Mouse (Mus musculus): ENCODE measurements at regions not wholly inside any gene's neighbourhood (a gene's known extent, or its start where the extent isn't known, plus 50 kb on each side); places are given as distances from the start of the nearest gene placed in this dataset.

DNA sequence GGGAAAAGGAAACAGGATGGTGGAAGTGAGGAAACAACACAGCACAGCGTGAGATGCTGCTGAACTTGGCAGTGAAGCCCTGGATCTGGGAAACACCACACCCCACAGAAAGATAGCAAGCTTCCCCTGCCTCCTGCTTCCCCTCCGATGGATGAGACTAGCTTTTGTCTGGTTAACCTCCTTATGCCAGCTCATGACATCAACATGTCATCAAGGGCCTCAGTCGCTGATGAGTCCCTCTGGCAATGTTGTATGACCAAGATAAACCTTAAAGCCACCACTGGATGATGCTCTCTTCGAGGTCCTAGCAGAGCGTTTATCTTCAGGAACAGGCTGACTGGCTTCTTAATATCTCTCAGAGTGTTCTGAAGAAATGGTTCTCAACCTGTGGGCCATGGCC lies 388.1 kb downstream of the Cd83 start:
- ATAC-seq (replicated peaks in 1 of 2; ENCODE audit: insufficient read depth in 1 of 2, low FRiP score in 2 of 2, low TSS enrichment in 1 of 2, low read depth in 1 of 2, poor library complexity in 2 of 2, severe bottlenecking in 2 of 2): no peak

DNA sequence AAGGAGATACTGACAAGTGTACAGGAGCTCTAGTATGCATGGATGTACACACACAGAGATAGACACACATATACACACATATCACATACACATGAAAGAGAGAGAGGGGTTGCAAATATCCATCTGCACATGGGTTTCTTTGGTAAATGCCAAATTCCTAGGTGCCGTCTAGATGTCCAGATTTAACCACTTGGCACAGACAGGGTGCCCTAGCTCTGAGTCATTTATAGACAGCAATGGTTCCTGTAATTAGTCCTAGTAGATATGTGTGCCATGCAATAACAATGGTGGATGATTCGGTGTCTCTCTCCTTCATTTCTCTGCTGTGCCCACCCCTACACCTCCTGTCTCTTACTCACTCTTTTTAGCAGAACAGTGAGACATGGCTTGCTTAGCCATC lies 389.7 kb downstream of the Cd83 start:
- ATAC-seq (replicated peaks in 1 of 2; ENCODE audit: insufficient read depth in 1 of 2, low FRiP score in 2 of 2, low TSS enrichment in 1 of 2, low read depth in 1 of 2, poor library complexity in 2 of 2, severe bottlenecking in 2 of 2): no peak

DNA sequence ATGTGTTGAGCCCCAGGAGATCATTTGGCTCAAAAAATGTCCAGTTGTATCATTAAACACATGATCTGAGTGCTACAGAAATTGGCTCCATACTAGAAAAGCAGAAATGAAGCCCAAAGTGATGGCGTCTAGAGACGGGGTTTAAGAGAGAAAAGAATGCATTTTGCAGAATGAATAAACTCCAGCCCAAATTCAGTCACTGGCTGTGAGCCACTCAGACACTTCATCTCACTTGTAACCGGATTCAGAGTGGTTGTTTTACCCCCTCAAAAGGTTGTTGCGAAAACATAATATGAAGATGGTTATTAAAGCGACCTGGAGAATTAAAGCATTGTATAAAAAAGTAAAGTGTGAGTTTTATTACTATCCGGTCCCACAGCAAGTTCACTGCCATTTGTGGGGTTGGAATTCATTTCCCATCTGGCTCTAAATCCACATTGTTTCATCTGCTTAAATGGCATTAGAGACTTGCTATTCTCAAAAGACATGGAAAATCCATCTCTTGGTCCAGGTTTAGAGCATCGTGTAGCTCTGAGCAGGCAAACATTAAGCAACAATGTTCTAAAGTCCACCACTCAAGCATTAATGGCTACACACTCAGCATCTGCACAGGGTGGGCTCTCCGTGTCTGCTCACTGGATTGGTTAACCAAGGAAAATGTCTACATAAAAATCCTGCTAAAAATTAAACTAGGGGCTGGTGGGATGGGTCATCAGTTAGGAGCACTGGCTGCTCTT lies 390.9 kb downstream of the Cd83 start:
- no peak for ATAC-seq (replicated peaks in 1 of 2; ENCODE audit: insufficient read depth in 1 of 2, low FRiP score in 2 of 2, low TSS enrichment in 1 of 2, low read depth in 1 of 2, poor library complexity in 2 of 2, severe bottlenecking in 2 of 2)

DNA sequence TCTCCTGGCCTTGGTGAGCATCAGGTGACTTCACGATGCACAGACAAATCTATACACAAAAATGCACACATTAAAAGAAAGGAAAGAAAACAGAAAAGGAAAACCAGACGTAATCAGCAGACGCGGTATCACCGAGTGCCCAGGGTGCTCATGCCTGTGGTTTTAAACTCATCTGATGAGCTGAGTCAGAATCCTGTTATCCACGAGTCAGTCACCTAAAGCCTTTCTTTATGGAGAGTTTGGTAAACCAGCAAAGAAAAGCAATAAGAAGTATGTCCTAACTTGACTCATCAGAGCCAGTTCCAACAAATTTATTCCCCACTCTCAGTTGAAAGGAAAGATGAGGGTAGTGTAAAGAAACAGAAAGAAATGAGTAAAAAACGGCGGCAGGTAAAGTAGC lies 391.5 kb downstream of the Cd83 start:
- no peak for ATAC-seq (replicated peaks in 1 of 2; ENCODE audit: insufficient read depth in 1 of 2, low FRiP score in 2 of 2, low TSS enrichment in 1 of 2, low read depth in 1 of 2, poor library complexity in 2 of 2, severe bottlenecking in 2 of 2)

DNA sequence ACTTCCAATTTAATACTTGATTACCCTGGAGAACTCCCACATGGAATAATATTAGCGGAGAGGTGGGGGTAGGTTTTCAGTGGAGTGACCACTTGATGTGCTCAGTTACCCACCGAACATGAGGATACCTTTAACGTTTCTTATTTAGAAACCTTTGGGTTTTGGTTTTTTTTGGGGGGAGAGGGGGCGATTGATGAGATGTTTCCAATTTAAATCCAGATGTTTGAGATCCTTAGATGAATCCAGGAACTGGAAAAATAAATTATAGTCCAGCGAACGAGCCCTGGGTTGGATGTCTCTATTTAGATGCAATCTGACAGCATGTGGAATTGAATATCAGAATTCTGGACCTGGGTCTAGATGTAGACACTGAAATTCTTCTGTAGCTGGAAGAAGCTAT lies 393.4 kb downstream of the Cd83 start:
- no peak for ATAC-seq (replicated peaks in 1 of 2; ENCODE audit: insufficient read depth in 1 of 2, low FRiP score in 2 of 2, low TSS enrichment in 1 of 2, low read depth in 1 of 2, poor library complexity in 2 of 2, severe bottlenecking in 2 of 2)

DNA sequence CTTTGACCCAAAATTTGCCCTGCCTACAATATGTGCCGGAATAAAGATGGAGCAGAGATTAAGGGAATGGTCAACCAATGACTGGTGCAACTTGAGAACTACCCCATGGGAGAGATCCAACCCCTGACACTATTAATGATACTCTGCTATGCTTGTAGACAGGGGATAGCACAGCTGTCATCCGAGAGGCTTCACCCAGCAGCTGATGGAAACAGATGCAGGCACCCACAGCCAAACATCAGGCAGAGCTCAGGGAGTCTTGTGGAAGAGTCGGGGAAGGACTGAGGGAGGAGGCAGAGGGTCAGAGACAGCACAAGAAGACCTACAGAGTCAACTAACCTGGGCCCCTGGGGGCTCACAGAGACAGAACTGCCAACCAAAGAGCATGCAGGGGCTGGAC lies 395.8 kb downstream of the Cd83 start:
- no peak for ATAC-seq (replicated peaks in 1 of 2; ENCODE audit: insufficient read depth in 1 of 2, low FRiP score in 2 of 2, low TSS enrichment in 1 of 2, low read depth in 1 of 2, poor library complexity in 2 of 2, severe bottlenecking in 2 of 2)

DNA sequence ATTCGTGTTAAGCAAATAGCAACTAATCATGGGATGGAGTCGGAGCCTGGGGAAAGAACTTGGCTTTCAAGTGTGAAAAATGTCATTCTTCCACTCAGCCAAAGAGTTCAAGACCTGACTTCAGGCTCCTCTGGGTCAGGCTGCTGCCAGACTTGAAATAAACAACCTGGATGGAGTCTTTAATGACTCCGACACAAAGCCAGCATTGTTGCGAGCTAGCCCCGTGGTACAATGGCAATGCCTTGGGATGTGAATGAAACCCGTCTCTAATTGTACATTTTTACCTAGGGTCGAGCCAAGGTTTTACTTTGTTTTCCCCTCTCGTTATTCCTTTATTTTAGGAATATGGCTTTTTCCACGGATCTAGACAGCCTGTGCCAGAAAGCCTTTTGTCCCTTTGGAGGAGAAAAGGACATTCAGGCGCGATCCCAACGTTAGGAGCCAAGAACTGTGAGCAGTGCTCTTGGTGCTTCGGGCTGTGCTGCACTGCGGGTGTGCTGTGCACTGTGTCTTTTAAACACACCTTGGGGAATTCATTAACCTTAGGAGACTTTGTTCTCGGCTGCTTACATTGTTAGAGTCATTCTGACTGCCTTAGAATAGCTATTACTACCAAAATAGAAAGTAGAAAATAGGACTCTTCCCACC lies 398.1 kb downstream of the Cd83 start:
- ATAC-seq (replicated peaks in 1 of 2; ENCODE audit: insufficient read depth in 1 of 2, low FRiP score in 2 of 2, low TSS enrichment in 1 of 2, low read depth in 1 of 2, poor library complexity in 2 of 2, severe bottlenecking in 2 of 2): no peak

DNA sequence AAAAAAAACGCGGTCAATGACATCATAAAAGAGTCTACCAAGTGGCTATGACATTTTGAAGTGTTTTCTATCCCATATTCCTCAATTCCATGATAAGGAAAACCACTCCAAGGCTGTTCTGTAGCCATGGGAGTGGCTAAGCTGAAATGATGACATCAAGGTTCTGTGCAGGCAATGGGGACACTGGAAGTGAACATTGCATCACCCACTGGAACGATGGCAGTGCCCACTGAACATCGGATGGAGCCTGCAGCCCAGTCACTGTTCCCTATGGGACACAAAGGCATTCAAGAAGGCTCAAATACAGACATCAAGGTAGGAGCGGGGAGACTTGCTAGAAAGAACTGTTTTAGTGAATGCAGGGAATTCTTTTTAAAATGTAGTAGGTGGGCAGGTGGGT lies 410.8 kb downstream of the Cd83 start:
- ATAC-seq (replicated peaks in 1 of 2; ENCODE audit: insufficient read depth in 1 of 2, low FRiP score in 2 of 2, low TSS enrichment in 1 of 2, low read depth in 1 of 2, poor library complexity in 2 of 2, severe bottlenecking in 2 of 2): no peak

DNA sequence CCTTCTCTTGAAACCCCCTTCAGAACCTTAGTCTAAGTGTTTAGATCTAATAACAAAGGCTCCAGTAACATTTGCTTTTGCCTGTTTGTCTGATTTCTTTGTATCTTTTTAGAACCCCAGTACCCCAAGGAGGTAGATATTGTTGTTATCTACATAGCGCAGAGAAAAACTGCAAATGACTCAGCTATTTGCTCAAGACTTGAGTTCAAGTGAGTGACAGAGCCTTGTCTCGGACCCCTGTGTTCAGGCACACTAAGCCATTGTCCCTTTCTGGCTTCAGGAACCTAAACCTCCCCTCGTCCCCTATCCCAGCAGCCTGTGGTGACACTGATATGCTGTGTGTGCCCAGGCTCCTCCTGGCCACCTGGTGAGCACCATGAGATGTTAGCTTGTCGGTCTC lies 421.5 kb downstream of the Cd83 start:
- ATAC-seq (replicated peaks in 1 of 2; ENCODE audit: insufficient read depth in 1 of 2, low FRiP score in 2 of 2, low TSS enrichment in 1 of 2, low read depth in 1 of 2, poor library complexity in 2 of 2, severe bottlenecking in 2 of 2): no peak

DNA sequence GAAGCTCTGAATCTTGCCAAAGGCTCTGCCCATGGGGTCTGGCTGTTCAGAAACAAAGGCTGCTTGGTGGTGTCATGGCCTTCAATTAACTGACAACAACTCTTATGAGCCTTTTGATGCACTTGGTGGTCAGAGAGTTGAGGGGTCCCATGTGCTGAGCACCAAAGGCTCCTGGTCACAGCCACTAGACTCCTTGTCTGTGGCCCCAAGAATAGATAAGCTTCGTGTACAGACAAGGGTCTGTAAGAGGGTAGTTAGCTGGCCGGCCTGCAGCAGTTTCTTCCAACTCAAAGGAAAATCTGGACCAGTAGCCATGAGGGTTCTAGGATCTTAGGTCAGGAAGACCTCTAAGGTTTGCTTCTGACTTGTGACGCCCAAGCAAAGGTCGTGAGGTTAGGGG lies 421.9 kb downstream of the Cd83 start:
- no peak for ATAC-seq (replicated peaks in 1 of 2; ENCODE audit: insufficient read depth in 1 of 2, low FRiP score in 2 of 2, low TSS enrichment in 1 of 2, low read depth in 1 of 2, poor library complexity in 2 of 2, severe bottlenecking in 2 of 2)

DNA sequence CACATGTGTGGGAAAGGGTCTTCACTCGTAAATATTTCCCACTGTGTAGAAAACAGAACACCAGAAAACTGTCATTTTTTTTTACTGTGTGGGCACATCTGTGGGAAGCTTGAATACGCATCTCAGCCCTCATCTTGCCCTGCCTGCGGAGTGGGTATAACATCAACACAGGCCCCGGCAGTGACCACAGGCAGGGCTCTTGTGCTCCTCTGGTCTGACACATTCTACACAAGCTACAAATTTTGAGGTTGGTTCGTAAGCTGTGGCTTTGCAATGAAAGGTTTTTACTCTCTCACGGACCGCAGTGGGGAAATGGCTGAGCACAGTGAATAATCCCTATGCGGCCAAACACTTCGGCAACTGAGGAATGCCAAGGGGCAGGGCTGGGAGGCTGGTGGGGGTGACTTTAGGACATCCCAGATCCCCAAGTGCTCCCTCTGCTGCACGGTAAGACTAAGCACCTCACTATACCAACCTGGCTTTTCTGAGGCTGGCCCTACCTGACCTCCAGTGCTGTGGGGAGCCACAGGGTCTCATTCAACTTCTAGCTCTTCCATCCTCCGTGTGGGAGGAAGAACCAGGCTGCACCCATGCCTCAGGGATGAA lies 422.9 kb downstream of the Cd83 start:
- no peak for ATAC-seq (replicated peaks in 1 of 2; ENCODE audit: insufficient read depth in 1 of 2, low FRiP score in 2 of 2, low TSS enrichment in 1 of 2, low read depth in 1 of 2, poor library complexity in 2 of 2, severe bottlenecking in 2 of 2)

DNA sequence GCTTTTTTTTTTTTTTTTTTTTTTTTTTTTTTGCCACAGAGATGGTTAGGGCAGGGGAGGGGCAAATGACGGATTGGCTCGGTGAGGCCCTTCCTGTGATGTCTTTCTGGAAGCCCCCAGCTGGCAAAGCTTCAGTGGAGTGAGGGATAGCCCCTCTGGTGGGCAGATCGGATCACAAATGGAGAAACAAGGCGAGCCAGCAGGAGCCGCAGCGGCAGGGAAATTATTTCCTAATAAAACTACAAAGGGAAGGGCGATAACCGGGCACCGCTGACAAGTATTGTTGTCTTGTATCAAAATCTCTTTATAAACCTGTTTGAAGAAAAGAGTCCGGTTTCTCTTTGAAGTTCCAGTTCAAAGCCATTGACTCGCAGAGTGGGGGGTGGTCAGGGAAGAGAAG lies 424.5 kb downstream of the Cd83 start:
- no peak for ATAC-seq (replicated peaks in 1 of 2; ENCODE audit: insufficient read depth in 1 of 2, low FRiP score in 2 of 2, low TSS enrichment in 1 of 2, low read depth in 1 of 2, poor library complexity in 2 of 2, severe bottlenecking in 2 of 2)

DNA sequence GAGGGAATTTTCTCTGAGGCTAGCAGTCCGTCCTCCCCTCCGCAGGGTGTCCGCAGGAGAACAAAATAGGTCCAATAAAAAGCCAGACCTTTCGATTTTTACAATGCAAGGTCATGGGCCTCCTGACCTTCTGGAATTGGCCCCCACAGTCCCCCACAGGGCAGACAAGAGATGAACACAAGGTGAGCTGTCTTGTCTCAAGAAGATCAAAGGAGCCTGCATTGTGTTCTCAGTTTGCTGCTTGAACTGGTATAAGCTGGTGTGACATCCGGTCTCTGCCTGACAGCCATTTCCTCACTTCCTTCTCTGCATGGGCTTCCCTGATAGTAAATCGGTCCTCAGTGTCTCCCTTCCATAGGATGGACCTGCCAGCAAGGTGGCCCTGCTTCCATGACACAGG lies 425.5 kb downstream of the Cd83 start:
- no peak for ATAC-seq (replicated peaks in 1 of 2; ENCODE audit: insufficient read depth in 1 of 2, low FRiP score in 2 of 2, low TSS enrichment in 1 of 2, low read depth in 1 of 2, poor library complexity in 2 of 2, severe bottlenecking in 2 of 2)

DNA sequence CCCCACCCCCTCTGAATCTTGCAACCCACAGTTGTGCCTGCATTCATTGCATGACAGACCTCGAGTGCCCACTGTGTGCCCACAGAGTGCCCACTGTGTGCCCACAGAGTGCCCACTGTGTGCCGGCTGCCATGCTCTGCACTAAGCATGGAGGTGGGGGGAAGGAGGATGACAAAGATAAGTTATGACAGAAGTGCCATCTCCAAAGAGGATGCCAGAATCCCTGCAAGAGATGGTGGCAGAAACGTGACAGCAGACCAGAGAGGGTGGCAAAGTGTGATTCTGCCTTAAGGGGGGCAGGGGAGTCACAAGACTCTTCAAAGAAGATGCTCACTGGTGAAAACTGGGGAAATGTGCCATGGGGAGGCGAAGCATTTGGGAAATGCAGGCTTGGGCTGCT lies 427.8 kb downstream of the Cd83 start:
- ATAC-seq (replicated peaks in 1 of 2; ENCODE audit: insufficient read depth in 1 of 2, low FRiP score in 2 of 2, low TSS enrichment in 1 of 2, low read depth in 1 of 2, poor library complexity in 2 of 2, severe bottlenecking in 2 of 2): no peak

DNA sequence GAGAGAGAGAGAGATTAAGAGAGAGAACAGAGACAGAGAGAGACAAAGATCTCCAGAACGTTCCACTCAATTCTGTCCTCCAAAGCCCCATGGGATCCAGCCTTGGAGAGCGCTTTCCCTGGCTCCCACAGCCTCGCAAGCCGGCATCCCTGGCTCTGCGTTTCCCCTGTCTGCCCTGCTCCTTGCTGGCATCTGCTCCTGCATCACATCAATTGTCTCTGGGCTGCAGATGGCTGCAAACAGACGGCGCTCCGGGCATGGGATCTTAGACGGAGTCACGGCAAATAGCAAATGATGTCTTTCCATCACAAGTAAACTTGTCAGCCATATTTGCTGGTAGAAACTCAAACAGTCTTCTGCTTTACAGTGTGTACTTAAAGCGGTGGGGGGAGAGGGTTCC lies 428.4 kb downstream of the Cd83 start:
- ATAC-seq (replicated peaks in 1 of 2; ENCODE audit: insufficient read depth in 1 of 2, low FRiP score in 2 of 2, low TSS enrichment in 1 of 2, low read depth in 1 of 2, poor library complexity in 2 of 2, severe bottlenecking in 2 of 2): no peak

DNA sequence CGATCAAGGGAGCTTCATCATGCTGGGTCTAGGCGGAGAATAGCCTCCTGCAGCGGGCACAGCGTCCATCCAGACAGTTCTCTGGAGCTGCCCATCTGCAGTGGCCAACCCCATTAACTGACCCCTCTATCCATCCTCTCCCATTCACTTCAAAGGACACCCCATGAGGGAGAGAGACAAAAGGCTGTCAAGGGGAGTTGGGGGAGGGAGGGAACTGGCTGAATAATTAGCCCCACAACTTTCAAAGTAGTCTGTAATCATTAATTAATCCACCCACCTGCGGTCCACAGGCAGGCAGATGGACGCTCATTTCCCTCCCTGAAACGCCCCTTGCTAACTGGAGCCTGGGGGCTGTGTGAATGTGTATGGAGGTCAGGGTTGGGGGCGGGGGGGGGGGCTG lies 433.7 kb downstream of the Cd83 start:
- no peak for ATAC-seq (replicated peaks in 1 of 2; ENCODE audit: insufficient read depth in 1 of 2, low FRiP score in 2 of 2, low TSS enrichment in 1 of 2, low read depth in 1 of 2, poor library complexity in 2 of 2, severe bottlenecking in 2 of 2)

DNA sequence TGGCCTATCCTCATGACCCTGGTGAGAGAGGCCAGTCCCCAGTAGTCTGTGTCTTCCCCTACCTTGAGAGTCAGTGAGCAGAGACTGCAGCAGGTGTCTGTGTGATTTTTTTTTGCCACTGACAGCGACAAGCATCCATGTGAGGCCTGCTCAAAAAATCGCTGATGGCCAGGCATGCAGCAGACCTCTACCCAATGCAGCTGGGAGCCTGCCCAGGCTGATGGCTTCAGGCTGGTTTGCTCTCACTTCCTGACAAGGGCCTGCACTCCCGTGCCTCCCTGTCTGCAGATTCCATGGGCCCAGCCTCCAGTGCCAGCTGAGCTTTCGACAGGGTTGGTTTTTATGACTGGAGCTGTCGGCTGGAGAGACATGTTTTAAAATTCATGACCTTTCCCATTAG lies 437.1 kb downstream of the Cd83 start:
- no peak for ATAC-seq (replicated peaks in 1 of 2; ENCODE audit: insufficient read depth in 1 of 2, low FRiP score in 2 of 2, low TSS enrichment in 1 of 2, low read depth in 1 of 2, poor library complexity in 2 of 2, severe bottlenecking in 2 of 2)

DNA sequence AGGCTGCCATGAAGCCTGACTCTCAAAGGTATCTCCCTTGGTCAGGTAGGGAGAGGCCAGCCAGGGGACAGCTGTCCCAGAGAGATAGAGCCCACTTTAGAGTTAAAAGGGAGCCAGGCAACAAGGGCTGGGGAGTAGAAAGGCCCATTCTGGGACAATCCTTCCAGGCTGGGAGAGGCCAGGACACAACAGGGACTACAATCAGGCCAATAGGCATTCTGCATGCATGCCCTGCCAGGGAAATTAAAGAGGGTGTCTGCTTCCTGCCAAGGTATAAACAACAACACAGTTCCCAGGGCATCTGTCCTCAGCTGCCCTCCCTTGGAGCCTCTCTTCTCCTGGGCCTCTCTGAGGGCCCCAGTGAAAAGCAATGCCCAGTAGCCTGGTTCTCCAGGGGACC lies 437.8 kb downstream of the Cd83 start:
- ATAC-seq (replicated peaks in 1 of 2; ENCODE audit: insufficient read depth in 1 of 2, low FRiP score in 2 of 2, low TSS enrichment in 1 of 2, low read depth in 1 of 2, poor library complexity in 2 of 2, severe bottlenecking in 2 of 2): no peak

All from hematopoietic stem cell, adult 5-6 weeks (primary cell).